27 mouse cellular contexts compared by ENCODE assay signal in the genomic region with DNA sequence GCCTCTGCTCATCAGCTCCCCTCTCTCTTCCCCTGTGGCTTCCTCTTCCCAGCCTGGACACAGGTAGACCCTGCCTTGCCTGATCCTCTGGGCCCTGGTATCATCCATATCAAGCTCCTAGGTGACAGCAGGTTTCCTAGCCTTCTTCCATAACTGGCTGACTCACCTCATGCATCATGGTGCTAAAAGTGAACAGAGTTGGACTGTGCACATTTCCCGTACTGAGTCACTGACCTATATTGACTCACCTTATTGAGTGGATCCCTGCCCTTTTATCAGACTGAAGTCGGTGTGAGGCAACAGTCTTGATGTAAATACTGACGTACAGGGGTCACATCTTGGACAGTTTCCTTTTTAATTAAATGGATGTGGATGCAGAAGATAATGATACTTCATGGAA.
"Had no signal": no experiment of that assay in that cellular context is flagged by ENCODE, and none has a peak within 500 bp of the region (broad histone marks: within the 10 kb centered on the region; RNA-seq: fewer than 3 reads in every experiment).

No protein-coding gene starts in this region.

- DNase-seq: gastrocnemius, postnatal 14 days; gastrocnemius, postnatal 36 days; heart, adult 11 months; heart, adult 2 months; heart, postnatal 14 days; heart, postnatal 36 days; kidney, adult 11 months; kidney, adult 2 months; kidney, adult 9 months; kidney, postnatal 14 days; kidney, postnatal 36 days; layer of hippocampus, adult 9-11 months; layer of hippocampus, postnatal 36 days; left cerebral cortex, postnatal 4 days had no signal

- H3K4me2 ChIP-seq: heart, embryonic 11.5 days; heart, embryonic 13.5 days; heart, embryonic 15.5 days; hindbrain, embryonic 13.5 days; hindbrain, embryonic 15.5 days; kidney, embryonic 15.5 days; limb, embryonic 13.5 days; limb, embryonic 15.5 days; liver, embryonic 12.5 days had no signal

- ATAC-seq: hindbrain, postnatal 0 days; intestine, embryonic 16.5 days; liver, embryonic 12.5 days had no signal

- H3K9ac ChIP-seq: heart, embryonic 13.5 days; heart, embryonic 15.5 days; hindbrain, embryonic 13.5 days; hindbrain, embryonic 15.5 days; kidney, embryonic 15.5 days; limb, embryonic 13.5 days; limb, embryonic 15.5 days; liver, embryonic 12.5 days; liver, embryonic 14.5 days had no signal

- H3K27ac ChIP-seq: heart, adult 2 months; heart, embryonic 13.5 days; heart, embryonic 15.5 days; hindbrain, embryonic 13.5 days; hindbrain, embryonic 15.5 days; hindbrain, postnatal 0 days; kidney, embryonic 15.5 days; kidney, postnatal 0 days; limb, embryonic 13.5 days; limb, embryonic 15.5 days; liver, embryonic 12.5 days; liver, embryonic 14.5 days had no signal

- H3K27me3 ChIP-seq: heart, embryonic 13.5 days; heart, embryonic 15.5 days; hindbrain, embryonic 13.5 days; hindbrain, embryonic 15.5 days; kidney, embryonic 15.5 days; limb, embryonic 13.5 days; limb, embryonic 15.5 days; liver, embryonic 12.5 days had no signal

- H3K9me3 ChIP-seq: heart, embryonic 13.5 days; heart, embryonic 15.5 days; hindbrain, embryonic 13.5 days; hindbrain, embryonic 15.5 days; kidney, embryonic 15.5 days; limb, embryonic 13.5 days; limb, embryonic 15.5 days; liver, embryonic 12.5 days had no signal

- H3K36me3 ChIP-seq: heart, embryonic 13.5 days; heart, embryonic 15.5 days; hindbrain, embryonic 13.5 days; hindbrain, embryonic 15.5 days; kidney, embryonic 15.5 days; limb, embryonic 13.5 days; liver, embryonic 12.5 days had no signal

- H3K4me3 ChIP-seq: heart, adult 2 months; heart, embryonic 13.5 days; heart, embryonic 15.5 days; hindbrain, embryonic 13.5 days; hindbrain, embryonic 15.5 days; kidney, embryonic 15.5 days; limb, embryonic 13.5 days; limb, embryonic 15.5 days; liver, embryonic 12.5 days had no signal

- H3K4me1 ChIP-seq: heart, embryonic 15.5 days; hindbrain, embryonic 13.5 days; hindbrain, embryonic 15.5 days; kidney, embryonic 15.5 days; limb, embryonic 13.5 days; limb, embryonic 15.5 days; liver, embryonic 12.5 days had no signal
